Mouse (Mus musculus) thymus, adult 2 months (tissue): Measurements from ENCODE around the gene B3galnt2.

Experiments used
- CTCF ChIP-seq: fragments of 200-500 bp; IDR thresholded peaks from 2 replicates; pipeline ENCODE4 v1.5.1; 2012; ENCODE audit warnings: mild to moderate bottlenecking, control low read depth, low read length, moderate library complexity, borderline replicate concordance; ENCODE audit not compliant: control insufficient read depth, poor library complexity, insufficient read depth; ENCODE audit errors: extremely low read depth
- POLR2A ChIP-seq: fragments of 200-500 bp; IDR thresholded peaks from 2 replicates; pipeline ENCODE4 v1.6.1; 2012; ENCODE audit warnings: mild to moderate bottlenecking, low read length, control low read depth, moderate library complexity; ENCODE audit not compliant: control insufficient read depth, poor library complexity, insufficient read depth; ENCODE audit errors: extremely low read depth

DNA sequence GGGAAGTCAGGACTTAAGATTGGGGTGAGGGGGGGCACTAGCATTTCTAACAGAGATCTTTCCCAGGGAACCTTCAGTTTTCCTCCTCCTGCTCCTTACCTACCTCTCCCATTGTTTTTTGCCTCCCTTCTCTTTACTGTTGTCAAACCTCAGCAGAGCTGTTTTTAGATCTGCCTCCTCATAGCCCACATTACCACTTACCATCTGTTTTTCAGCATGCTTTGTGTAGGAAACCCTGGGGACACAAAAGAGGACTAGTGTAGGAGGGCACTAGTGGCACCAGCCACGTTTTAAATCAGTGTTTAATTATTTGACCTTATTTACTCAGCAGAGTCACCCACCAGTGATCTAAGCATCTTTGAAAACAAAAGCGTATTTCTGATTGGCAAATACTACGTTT is 38.8 kb downstream of the B3galnt2 start:
- TF ChIP-seq CTCF (no peak), POLR2A (no peak)
